In the genomic region with DNA sequence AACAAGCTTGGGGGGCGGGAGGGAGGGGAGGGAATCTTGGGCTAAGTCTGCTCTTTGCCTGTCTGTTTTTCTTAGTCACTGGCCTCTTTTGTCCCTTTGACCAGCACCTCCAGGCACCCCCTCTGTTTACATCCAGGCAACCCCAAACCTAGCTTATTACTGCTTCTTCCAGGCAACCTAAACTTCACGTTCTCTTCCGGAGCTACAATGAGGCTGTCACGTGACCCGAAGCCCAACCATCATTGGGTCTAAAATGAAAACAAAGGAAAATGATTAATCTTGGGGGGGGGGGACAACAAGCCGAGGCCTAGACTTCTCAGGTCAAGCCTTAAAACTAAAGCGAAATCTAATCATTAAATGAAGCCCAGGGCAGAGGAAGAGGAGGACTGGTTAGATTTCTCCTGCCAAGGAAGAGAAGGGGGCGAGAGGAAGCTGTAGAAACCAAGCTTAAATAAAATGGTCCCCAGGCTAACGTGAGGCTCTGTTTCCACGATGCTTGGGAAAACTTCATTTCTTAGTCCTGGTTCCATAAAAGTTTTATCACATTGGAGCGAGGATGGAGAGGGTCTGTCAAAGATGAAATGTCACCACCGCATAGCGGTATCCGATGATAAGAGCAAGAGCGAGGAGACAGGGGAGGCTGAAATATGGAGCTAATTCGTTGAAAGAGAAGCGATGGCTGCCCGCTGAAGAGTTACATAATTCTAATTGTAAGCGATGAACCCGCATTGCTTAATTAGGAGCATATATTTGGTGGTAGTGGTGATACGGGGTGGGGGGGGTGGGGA, we compare ENCODE assay signal across 8 mouse cellular contexts. TPM values are rescaled to one million over a fixed set of nuclear protein-coding genes. Genes with fewer than 3 reads are reported as not detected.
DNase-seq lines count a peak whose midpoint lies in the region; ATAC-seq and TF ChIP-seq lines count a peak whose summit lies in the region.
"Had no signal": no experiment of that assay in that cellular context is flagged by ENCODE, and none has a peak within 500 bp of the region (broad histone marks: within the 10 kb centered on the region; RNA-seq: fewer than 3 reads in every experiment).

No protein-coding gene starts in this region.

- 47% methylated on average over 21 of the region's 21 CpGs for WGBS in lung, adult 2 months
- 4% methylated on average over 21 of the region's 21 CpGs for WGBS in hindbrain, embryonic 16.5 days

- 0 out of 2 replicates have a peak, but pooled peaks cover 5% of the 10 kb centered on the region for H3K4me1 ChIP-seq in lung, adult 2 months (ENCODE audit: control insufficient read depth, insufficient read depth, low read length)
- H3K4me1 ChIP-seq in hindbrain, embryonic 16.5 days (ENCODE audit: control insufficient read depth, insufficient read depth, low read depth, low read length): peaks cover 38% of the 10 kb centered on the region

- no peaks in the 10 kb centered on the region for H3K9me3 ChIP-seq in hindbrain, embryonic 16.5 days (ENCODE audit: control insufficient read depth, low read length)
- H3K9me3 ChIP-seq: forebrain, embryonic 10.5 days had no signal

- TF ChIP-seq CTCF in lung, adult 2 months (IDR thresholded peaks at IDR 0.05; ENCODE audit: insufficient read depth, low read length): no peak

- no peak overlapping the region for H3K4me3 ChIP-seq in lung, adult 2 months (replicated peaks; ENCODE audit: extremely low read depth, low read depth, low read length)
- peak overlapping the region; percentile 6; the same call in 1 of the 2 replicates for H3K4me3 ChIP-seq in hindbrain, embryonic 16.5 days (ENCODE audit: low read length)
- H3K4me3 ChIP-seq: forebrain, embryonic 10.5 days had no signal

- no peaks in the 10 kb centered on the region for H3K36me3 ChIP-seq in hindbrain, embryonic 16.5 days (ENCODE audit: control insufficient read depth, insufficient read depth, low read length)
- H3K36me3 ChIP-seq: forebrain, embryonic 10.5 days had no signal

- peak overlapping the region; percentile 97 for H3K27ac ChIP-seq in hindbrain, embryonic 16.5 days (ENCODE audit: low read depth, low read length)
- H3K27ac ChIP-seq: forebrain, embryonic 10.5 days had no signal

- peak overlapping the region; percentile 43 for H3K9ac ChIP-seq in hindbrain, embryonic 16.5 days (ENCODE audit: low read depth, low read length)

- no peak for TF ChIP-seq POLR2A in lung, adult 2 months (IDR thresholded peaks at IDR 0.05; ENCODE audit: borderline replicate concordance, extremely low read depth, low read depth, low read length)

- peak overlapping the region; percentile 46 for H3K4me2 ChIP-seq in hindbrain, embryonic 16.5 days (ENCODE audit: low read length)

- H3K27me3 ChIP-seq in hindbrain, embryonic 16.5 days (replicated peaks; ENCODE audit: control insufficient read depth, insufficient read depth, low read length): peaks cover 32% of the 10 kb centered on the region

- DNase-seq in lung, postnatal 10 days: peak; percentile 77
- DNase-seq in lung, adult 2 months: no peak
- DNase-seq in kidney, postnatal 4 days: peak; percentile 76 to 88
- DNase-seq in retina, postnatal 1 day: no peak
- DNase-seq in cerebellum, adult 8-10 months: no peak

- no peak for ATAC-seq in hindbrain, embryonic 16.5 days
- no peak for ATAC-seq in megakaryocyte, adult 5-6 weeks (ENCODE audit: poor library complexity, severe bottlenecking)

RNA-seq across cellular contexts. Expression of a gene that starts 2.0 kb away (rescaled TPM):
- polyA plus RNA-seq in lung, adult 2 months (2012; rRNA removed): 19.7 and 24.7 TPM in 2 replicates
- polyA plus RNA-seq in hindbrain, embryonic 16.5 days (2015; fragmentation: Nextera tagmentation; extraction: Ambion mirVana): 20.0 and 20.8 TPM in 2 replicates
- 0.09 TPM in 1 of 2 replicates, not detected in the other for total RNA-seq in megakaryocyte, adult 5-6 weeks (2015)
- total RNA-seq in megakaryocyte, adult 5-6 weeks (2017): 0.77 TPM in 1 of 2 replicates, not detected in the other
- polyA plus RNA-seq: forebrain, embryonic 10.5 days had no signal

RNA-seq across cellular contexts. Expression of a gene that starts 17.2 kb away (rescaled TPM):
- polyA plus RNA-seq in lung, adult 2 months (2012; rRNA removed): not detected in 2 replicates
- polyA plus RNA-seq in hindbrain, embryonic 16.5 days (2015; fragmentation: Nextera tagmentation; extraction: Ambion mirVana): 0.21 and 0.35 TPM in 2 replicates
- not detected in 2 replicates for total RNA-seq in megakaryocyte, adult 5-6 weeks (2015)
- not detected in 2 replicates for total RNA-seq in megakaryocyte, adult 5-6 weeks (2017)
- polyA plus RNA-seq: forebrain, embryonic 10.5 days had no signal

RNA-seq across cellular contexts. Expression of a gene that starts 25.2 kb away (rescaled TPM):
- 11.0 and 13.2 TPM in 2 replicates for polyA plus RNA-seq in lung, adult 2 months (2012; rRNA removed)
- 4.8 and 5.6 TPM in 2 replicates for polyA plus RNA-seq in hindbrain, embryonic 16.5 days (2015; fragmentation: Nextera tagmentation; extraction: Ambion mirVana)
- total RNA-seq in megakaryocyte, adult 5-6 weeks (2015): 0.75 and 1.4 TPM in 2 replicates
- total RNA-seq in megakaryocyte, adult 5-6 weeks (2017): 0.12 and 0.44 TPM in 2 replicates
- polyA plus RNA-seq: forebrain, embryonic 10.5 days had no signal

RNA-seq across cellular contexts. Expression of a gene that starts 30.3 kb away (rescaled TPM):
- 9.9 and 12.5 TPM in 2 replicates for polyA plus RNA-seq in lung, adult 2 months (2012; rRNA removed)
- 2.5 and 3.3 TPM in 2 replicates for polyA plus RNA-seq in hindbrain, embryonic 16.5 days (2015; fragmentation: Nextera tagmentation; extraction: Ambion mirVana)
- 2.9 and 3.4 TPM in 2 replicates for total RNA-seq in megakaryocyte, adult 5-6 weeks (2015)
- 3.7 and 4.0 TPM in 2 replicates for total RNA-seq in megakaryocyte, adult 5-6 weeks (2017)
- polyA plus RNA-seq: forebrain, embryonic 10.5 days had no signal

RNA-seq across cellular contexts. Expression of a gene that starts 45.2 kb away (rescaled TPM):
- 12.1 and 15.6 TPM in 2 replicates for polyA plus RNA-seq in lung, adult 2 months (2012; rRNA removed)
- polyA plus RNA-seq in hindbrain, embryonic 16.5 days (2015; fragmentation: Nextera tagmentation; extraction: Ambion mirVana): 120 and 133 TPM in 2 replicates
- not detected in 2 replicates for total RNA-seq in megakaryocyte, adult 5-6 weeks (2015)
- not detected in 2 replicates for total RNA-seq in megakaryocyte, adult 5-6 weeks (2017)
- polyA plus RNA-seq: forebrain, embryonic 10.5 days had no signal

Comparison
In these comparisons a context has a peak if more than half of its experiments do, and no peak if none do; other contexts are left out.
1. DNase-seq: peak in lung, postnatal 10 days (single experiment) and kidney, postnatal 4 days (2 of 2); none in lung, adult 2 months (single experiment), retina, postnatal 1 day (single experiment) and cerebellum, adult 8-10 months (single experiment).